Mouse (Mus musculus): ENCODE data around the gene Fam162b. TPM values are rescaled to one million over a fixed set of nuclear protein-coding genes. Genes with fewer than 3 reads are reported as not detected.

Gene Fam162b
- total RNA-seq, 2 experiments from 2014 or later, result not detected

DNA sequence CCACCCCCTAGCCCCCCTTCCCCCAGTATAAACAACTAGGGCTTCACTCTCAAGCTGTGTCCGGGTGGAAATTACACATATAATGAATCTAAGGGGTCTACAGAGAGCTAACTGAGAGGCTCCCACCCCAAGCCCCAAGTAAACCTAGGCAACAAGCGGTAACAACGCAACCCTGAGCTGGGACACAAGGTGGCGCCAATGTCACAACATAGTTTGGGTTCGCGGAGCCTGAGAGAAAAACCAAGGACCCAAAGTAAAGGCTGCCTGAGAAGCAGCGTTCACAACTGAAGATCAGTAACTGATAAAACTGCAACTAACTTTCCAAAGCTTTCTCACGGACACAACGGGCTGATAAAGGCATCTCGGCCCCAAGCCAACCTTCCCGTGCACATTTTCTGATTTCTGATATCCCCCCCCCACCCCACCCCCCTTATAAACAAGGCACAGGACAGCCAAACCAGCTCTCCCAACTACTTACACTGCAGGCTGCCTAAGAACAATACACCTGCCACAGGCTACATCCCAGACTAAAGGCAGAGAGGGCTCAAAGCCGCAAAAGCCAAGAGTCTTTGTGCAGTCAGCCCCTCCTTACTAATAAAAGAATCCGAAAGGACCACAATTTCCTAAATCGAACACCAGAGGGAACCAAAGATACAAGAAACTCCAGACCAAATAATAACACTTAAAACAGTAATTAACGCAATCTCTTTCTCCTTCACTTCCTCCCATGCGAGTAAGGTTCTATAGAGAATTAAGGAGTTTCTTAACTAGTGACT lies 36.8 kb downstream of the Fam162b start:
- peak; percentile 42 to 59 for DNase-seq (ENCODE audit: low spot score in 2 of 2)
- intact Hi-C loops (cut with DNase I), result loop anchor here (5.0 to 10.0 kb wide), 2 partner anchors 104 to 221 kb away; no protein-coding TSS in a partner anchor

Other genes starting within 250 kb of the Fam162b start
- not detected for gene Gm49339, start 109.9 kb downstream of the Fam162b start, total RNA-seq (2021)
- gene Lilr4b, start 109.9 kb downstream of the Fam162b start, total RNA-seq (2021), result under 1 TPM; 0.45 to 0.47 TPM
- gene Lilrb4a, start 99.6 kb downstream of the Fam162b start, total RNA-seq (2021), result under 1 TPM in 1 of 2 experiments, not detected in 1; 0.39 TPM
- not detected for gene Gprc6a, start 40.9 kb upstream of the Fam162b start, total RNA-seq (2021)
- not detected for gene Rfx6, start 87.2 kb upstream of the Fam162b start, total RNA-seq (2021)

Data from left cerebral cortex, postnatal 36 days (tissue).